ENCODE assay signal across 20 mouse cellular contexts in genomic region chr11:22620912-22621705, GRCm38 (mm10).
DNase-seq lines count a peak whose midpoint lies in the region; ATAC-seq and TF ChIP-seq lines count a peak whose summit lies in the region.
"Had no signal": no experiment of that assay in that cellular context is flagged by ENCODE, and none has a peak within 500 bp of the region (broad histone marks: within the 10 kb centered on the region; RNA-seq: fewer than 3 reads in every experiment).

No protein-coding gene starts in this region.

- DNase-seq in heart, postnatal 10 days = no peak
- no peak for DNase-seq in ES-E14 (ENCODE audit: low read depth, low spot score)
- no peak for DNase-seq in embryonic facial prominence, embryonic 14.5 days (ENCODE audit: low spot score)
- no peak for DNase-seq in forebrain, embryonic 14.5 days (ENCODE audit: low spot score)
- no peak for DNase-seq in layer of hippocampus, postnatal 25 days (ENCODE audit: extremely low spot score in 1 of 2, low spot score in 1 of 2)
- DNase-seq: adrenal gland, adult 2 months; B cell, adult 2 months; heart, adult 11 months; kidney, postnatal 25 days; right cerebral cortex, postnatal 25 days had no signal

- H3K4me2 ChIP-seq in heart, embryonic 13.5 days = no peak overlapping the region
- no peak overlapping the region for H3K4me2 ChIP-seq in embryonic facial prominence, embryonic 14.5 days (ENCODE audit: low read depth, low read length)
- no peak overlapping the region for H3K4me2 ChIP-seq in stomach, embryonic 15.5 days
- H3K4me2 ChIP-seq in forebrain, embryonic 14.5 days (ENCODE audit: low read length) = no peak overlapping the region
- H3K4me2 ChIP-seq: heart, embryonic 15.5 days; liver, embryonic 12.5 days; midbrain, embryonic 11.5 days; neural tube, embryonic 13.5 days had no signal

- WGBS in heart, embryonic 13.5 days = 70% methylated on average over 8 of the region's 8 CpGs
- WGBS in embryonic facial prominence, embryonic 14.5 days = 68% methylated on average over 8 of the region's 8 CpGs
- 68% methylated on average over 8 of the region's 8 CpGs for WGBS in stomach, embryonic 15.5 days
- WGBS in forebrain, embryonic 14.5 days = 70% methylated on average over 8 of the region's 8 CpGs

- no peaks in the 10 kb centered on the region for H3K27me3 ChIP-seq in heart, embryonic 13.5 days (replicated peaks)
- H3K27me3 ChIP-seq in embryonic facial prominence, embryonic 14.5 days (replicated peaks; ENCODE audit: control insufficient read depth, insufficient read depth, low read length) = no peaks in the 10 kb centered on the region
- H3K27me3 ChIP-seq in stomach, embryonic 15.5 days (replicated peaks) = no peaks in the 10 kb centered on the region
- H3K27me3 ChIP-seq in forebrain, embryonic 14.5 days (replicated peaks; ENCODE audit: control insufficient read depth, insufficient read depth, low read length) = no peaks in the 10 kb centered on the region
- H3K27me3 ChIP-seq: heart, embryonic 15.5 days; liver, embryonic 12.5 days; neural tube, embryonic 13.5 days had no signal

- H3K27ac ChIP-seq in heart, embryonic 13.5 days (replicated peaks) = 0 out of 2 replicates have a peak overlapping the region, but pooled peaks have one; percentile 32
- peak overlapping the region; percentile 97 for H3K27ac ChIP-seq in ES-E14 (ENCODE audit: insufficient read depth, low read depth, low read length, poor library complexity, severe bottlenecking)
- peak overlapping the region; percentile 28; the same call in 1 of the 2 replicates for H3K27ac ChIP-seq in embryonic facial prominence, embryonic 14.5 days (replicated peaks; ENCODE audit: low read depth, low read length)
- H3K27ac ChIP-seq in stomach, embryonic 15.5 days = peak overlapping the region; percentile 61
- no peak overlapping the region for H3K27ac ChIP-seq in forebrain, embryonic 14.5 days (ENCODE audit: low read depth, low read length)
- H3K27ac ChIP-seq: heart, embryonic 15.5 days; hindbrain, embryonic 10.5 days; liver, embryonic 12.5 days; neural tube, embryonic 13.5 days had no signal

- no peak overlapping the region for H3K4me3 ChIP-seq in heart, embryonic 13.5 days
- H3K4me3 ChIP-seq in ES-E14 (ENCODE audit: insufficient read depth in 1 of 2, low read depth in 1 of 2, low read length in 2 of 2, poor library complexity in 1 of 2, severe bottlenecking in 1 of 2) = peak overlapping the region; percentile 30 to 63
- H3K4me3 ChIP-seq in embryonic facial prominence, embryonic 14.5 days (ENCODE audit: low read depth, low read length) = no peak overlapping the region
- no peak overlapping the region for H3K4me3 ChIP-seq in stomach, embryonic 15.5 days (replicated peaks)
- H3K4me3 ChIP-seq in forebrain, embryonic 14.5 days (ENCODE audit: low read depth, low read length) = no peak overlapping the region
- H3K4me3 ChIP-seq: erythroblast, embryonic 14.5 days; heart, embryonic 15.5 days; hindbrain, embryonic 10.5 days; liver, embryonic 12.5 days; neural tube, embryonic 13.5 days had no signal

- peaks cover 14% of the 10 kb centered on the region; the same call in 1 of the 2 replicates for H3K4me1 ChIP-seq in heart, embryonic 13.5 days
- peaks cover 14 to 37% of the 10 kb centered on the region in 2 experiments for H3K4me1 ChIP-seq in ES-E14 (ENCODE audit: control insufficient read depth in 2 of 2, insufficient read depth in 2 of 2, low read length in 2 of 2, poor library complexity in 1 of 2)
- H3K4me1 ChIP-seq in embryonic facial prominence, embryonic 14.5 days (ENCODE audit: control insufficient read depth, insufficient read depth, low read length) = no peaks in the 10 kb centered on the region; the same call in 1 of the 2 replicates
- H3K4me1 ChIP-seq in stomach, embryonic 15.5 days = peaks cover 10% of the 10 kb centered on the region; the same call in 1 of the 2 replicates
- 0 out of 2 replicates have a peak, but pooled peaks cover 4% of the 10 kb centered on the region for H3K4me1 ChIP-seq in forebrain, embryonic 14.5 days (ENCODE audit: control insufficient read depth, insufficient read depth, low read length)

- in situ Hi-C loops in ES-E14 (cut with MboI; ENCODE audit: low sequenced_read_pairs in 2 of 2, unreplicated experiment in 2 of 2) = no loop called here

- no peak overlapping the region for H3K9ac ChIP-seq in heart, embryonic 13.5 days
- H3K9ac ChIP-seq in ES-E14 (ENCODE audit: insufficient read depth, low read depth, low read length, poor library complexity, severe bottlenecking) = peak overlapping the region; percentile 56; the same call in 1 of the 2 replicates
- no peak overlapping the region for H3K9ac ChIP-seq in embryonic facial prominence, embryonic 14.5 days (ENCODE audit: low read depth, low read length)
- no peak overlapping the region for H3K9ac ChIP-seq in stomach, embryonic 15.5 days
- no peak overlapping the region for H3K9ac ChIP-seq in forebrain, embryonic 14.5 days (ENCODE audit: low read length)
- H3K9ac ChIP-seq: heart, embryonic 15.5 days; liver, embryonic 12.5 days; neural tube, embryonic 13.5 days had no signal

- H3K36me3 ChIP-seq in heart, embryonic 13.5 days = no peaks in the 10 kb centered on the region
- no peaks in the 10 kb centered on the region for H3K36me3 ChIP-seq in ES-E14 (ENCODE audit: control insufficient read depth, insufficient read depth, low read length, poor library complexity, severe bottlenecking)
- H3K36me3 ChIP-seq in embryonic facial prominence, embryonic 14.5 days (ENCODE audit: control insufficient read depth, insufficient read depth, low read length) = no peaks in the 10 kb centered on the region
- H3K36me3 ChIP-seq in stomach, embryonic 15.5 days = no peaks in the 10 kb centered on the region
- no peaks in the 10 kb centered on the region for H3K36me3 ChIP-seq in forebrain, embryonic 14.5 days (ENCODE audit: control insufficient read depth, insufficient read depth, low read length)
- H3K36me3 ChIP-seq: G1E; heart, embryonic 15.5 days; hindbrain, embryonic 10.5 days; liver, embryonic 12.5 days; neural tube, embryonic 13.5 days had no signal

- no peak for ATAC-seq in heart, embryonic 13.5 days (ENCODE audit: extremely low read depth, insufficient number of reproducible peaks, low FRiP score, low TSS enrichment)
- no peak for ATAC-seq in embryonic facial prominence, embryonic 14.5 days (ENCODE audit: low read depth)
- ATAC-seq in stomach, embryonic 15.5 days (ENCODE audit: insufficient read depth, low FRiP score, low read depth) = no peak
- ATAC-seq in forebrain, embryonic 14.5 days = no peak
- ATAC-seq: forebrain, embryonic 16.5 days; liver, embryonic 12.5 days had no signal

- H3K9me3 ChIP-seq in heart, embryonic 13.5 days = no peaks in the 10 kb centered on the region
- no peaks in the 10 kb centered on the region for H3K9me3 ChIP-seq in ES-E14 (ENCODE audit: control insufficient read depth, insufficient read depth, low read depth, low read length)
- H3K9me3 ChIP-seq in embryonic facial prominence, embryonic 14.5 days (ENCODE audit: control insufficient read depth, low read length) = no peaks in the 10 kb centered on the region
- H3K9me3 ChIP-seq in stomach, embryonic 15.5 days = no peaks in the 10 kb centered on the region
- H3K9me3 ChIP-seq in forebrain, embryonic 14.5 days (replicated peaks; ENCODE audit: control insufficient read depth, low read length) = no peaks in the 10 kb centered on the region
- H3K9me3 ChIP-seq: G1E; heart, embryonic 15.5 days; hindbrain, embryonic 10.5 days; liver, embryonic 12.5 days; neural tube, embryonic 13.5 days had no signal

- intact Hi-C loops in heart, postnatal 10 days (cut with DNase I) = no loop called here

TF ChIP-seq in ES-E14, 5 proteins besides CTCF, POLR2A, EP300 and RAD21:
- TF ChIP-seq MAFK (IDR thresholded peaks at IDR 0.05; ENCODE audit: insufficient read depth, low read depth, low read length) (no peak), CHD2 (IDR thresholded peaks at IDR 0.05; ENCODE audit: low read depth, low read length) (peak; percentile 66)

Comparison
In these comparisons a context has a peak if more than half of its experiments do, and no peak if none do; other contexts are left out.
1. H3K4me3 ChIP-seq: peak in ES-E14 (2 of 2); none in heart, embryonic 13.5 days (single experiment), embryonic facial prominence, embryonic 14.5 days (single experiment), stomach, embryonic 15.5 days (single experiment) and forebrain, embryonic 14.5 days (single experiment).